Mouse (Mus musculus): ENCODE data around the gene Tmem233. TPM values are rescaled to one million over a fixed set of nuclear protein-coding genes. Genes with fewer than 3 reads are reported as not detected.

The Tmem233 gene
- polyA plus RNA-seq, 1 experiment = not detected

- Histone ChIP-seq H3K27ac (ENCODE audit: insufficient read depth, low read depth, low read length) (no peak overlapping the region), H3K4me1 (ENCODE audit: control insufficient read depth, insufficient read depth, low read length) (peaks cover 9% of the 10 kb centered on the region; the same call in 1 of the 2 replicates), H3K4me3 (ENCODE audit: insufficient read depth, low read depth, low read length) (peak overlapping the region; percentile 68)
- TF ChIP-seq POLR2A (IDR thresholded peaks at IDR 0.05; ENCODE audit: insufficient read depth, low read depth, low read length) = no peak
- TF ChIP-seq CTCF (IDR thresholded peaks at IDR 0.05; ENCODE audit: insufficient read depth, low read depth, low read length) = no peak
- WGBS = 13% methylated on average over 8 of the region's 8 CpGs
Observed at GRCm38 (mm10) chr5:116023251-116023661, 59.8 kb downstream of the Tmem233 start.

- Histone ChIP-seq H3K4me1 (ENCODE audit: control insufficient read depth, insufficient read depth, low read length) (peaks cover 9% of the 10 kb centered on the region; the same call in 1 of the 2 replicates), H3K27ac (ENCODE audit: insufficient read depth, low read depth, low read length) (no peak overlapping the region), H3K4me3 (ENCODE audit: insufficient read depth, low read depth, low read length) (no peak overlapping the region)
- WGBS = 82% methylated on average over 7 of the region's 7 CpGs
- TF ChIP-seq CTCF (IDR thresholded peaks at IDR 0.05; ENCODE audit: insufficient read depth, low read depth, low read length) = no peak
- TF ChIP-seq POLR2A (IDR thresholded peaks at IDR 0.05; ENCODE audit: insufficient read depth, low read depth, low read length) = no peak
Observed at GRCm38 (mm10) chr5:116022658-116023200, 60.3 kb downstream of the Tmem233 start.

GRCm38 (mm10) chr5:116022131-116022530, 60.9 kb downstream of the Tmem233 start:
- Histone ChIP-seq H3K4me1 (ENCODE audit: control insufficient read depth, insufficient read depth, low read length) (peaks cover 9% of the 10 kb centered on the region; the same call in 1 of the 2 replicates), H3K4me3 (ENCODE audit: insufficient read depth, low read depth, low read length) (no peak overlapping the region), H3K27ac (ENCODE audit: insufficient read depth, low read depth, low read length) (no peak overlapping the region)
- 96% methylated on average over 12 of the region's 12 CpGs for WGBS
- TF ChIP-seq POLR2A (IDR thresholded peaks at IDR 0.05; ENCODE audit: insufficient read depth, low read depth, low read length) = no peak
- no peak for TF ChIP-seq CTCF (IDR thresholded peaks at IDR 0.05; ENCODE audit: insufficient read depth, low read depth, low read length)

GRCm38 (mm10) chr5:116021552-116021951, 61.5 kb downstream of the Tmem233 start:
- no peak overlapping the region for H3K27ac ChIP-seq (ENCODE audit: insufficient read depth, low read depth, low read length)
- H3K4me1 ChIP-seq (ENCODE audit: control insufficient read depth, insufficient read depth, low read length) = peaks cover 9% of the 10 kb centered on the region; the same call in 1 of the 2 replicates
- no peak for TF ChIP-seq CTCF (IDR thresholded peaks at IDR 0.05; ENCODE audit: insufficient read depth, low read depth, low read length)
- TF ChIP-seq POLR2A (IDR thresholded peaks at IDR 0.05; ENCODE audit: insufficient read depth, low read depth, low read length) = no peak
- WGBS = 92% methylated on average over 14 of the region's 14 CpGs
- H3K4me3 ChIP-seq (ENCODE audit: insufficient read depth, low read depth, low read length) = no peak overlapping the region

- WGBS = 84% methylated on average over 11 of the region's 11 CpGs
- Histone ChIP-seq H3K27ac (ENCODE audit: insufficient read depth, low read depth, low read length) (no peak overlapping the region), H3K4me1 (ENCODE audit: control insufficient read depth, insufficient read depth, low read length) (peaks cover 5% of the 10 kb centered on the region; the same call in 1 of the 2 replicates), H3K4me3 (ENCODE audit: insufficient read depth, low read depth, low read length) (no peak overlapping the region)
- TF ChIP-seq POLR2A (IDR thresholded peaks at IDR 0.05; ENCODE audit: insufficient read depth, low read depth, low read length) (no peak), CTCF (IDR thresholded peaks at IDR 0.05; ENCODE audit: insufficient read depth, low read depth, low read length) (no peak)
Observed at GRCm38 (mm10) chr5:116019371-116019770, 63.7 kb downstream of the Tmem233 start.

GRCm38 (mm10) chr5:116018784-116019183, 64.3 kb downstream of the Tmem233 start:
- TF ChIP-seq POLR2A (IDR thresholded peaks at IDR 0.05; ENCODE audit: insufficient read depth, low read depth, low read length) (no peak), CTCF (IDR thresholded peaks at IDR 0.05; ENCODE audit: insufficient read depth, low read depth, low read length) (no peak)
- 83% methylated on average over 6 of the region's 6 CpGs for WGBS
- H3K4me3 ChIP-seq (ENCODE audit: insufficient read depth, low read depth, low read length) = no peak overlapping the region
- H3K4me1 ChIP-seq (ENCODE audit: control insufficient read depth, insufficient read depth, low read length) = peaks cover 5% of the 10 kb centered on the region; the same call in 1 of the 2 replicates
- H3K27ac ChIP-seq (ENCODE audit: insufficient read depth, low read depth, low read length) = no peak overlapping the region

- H3K4me3 ChIP-seq (ENCODE audit: insufficient read depth, low read depth, low read length) = no peak overlapping the region
- peaks cover 5% of the 10 kb centered on the region; the same call in 1 of the 2 replicates for H3K4me1 ChIP-seq (ENCODE audit: control insufficient read depth, insufficient read depth, low read length)
- TF ChIP-seq POLR2A (IDR thresholded peaks at IDR 0.05; ENCODE audit: insufficient read depth, low read depth, low read length) (no peak), CTCF (IDR thresholded peaks at IDR 0.05; ENCODE audit: insufficient read depth, low read depth, low read length) (no peak)
- no peak overlapping the region for H3K27ac ChIP-seq (ENCODE audit: insufficient read depth, low read depth, low read length)
- WGBS = 77% methylated on average over 9 of the region's 9 CpGs
Observed at GRCm38 (mm10) chr5:116018196-116018595, 64.8 kb downstream of the Tmem233 start.

GRCm38 (mm10) chr5:116017391-116017790, 65.7 kb downstream of the Tmem233 start:
- no peak overlapping the region for H3K4me3 ChIP-seq (ENCODE audit: insufficient read depth, low read depth, low read length)
- no peak overlapping the region for H3K27ac ChIP-seq (ENCODE audit: insufficient read depth, low read depth, low read length)
- WGBS = 93% methylated on average over 8 of the region's 8 CpGs
- H3K4me1 ChIP-seq (ENCODE audit: control insufficient read depth, insufficient read depth, low read length) = peaks cover 1% of the 10 kb centered on the region; the same call in 1 of the 2 replicates
- TF ChIP-seq CTCF (IDR thresholded peaks at IDR 0.05; ENCODE audit: insufficient read depth, low read depth, low read length) = no peak

- TF ChIP-seq CTCF (IDR thresholded peaks at IDR 0.05; ENCODE audit: insufficient read depth, low read depth, low read length) (no peak), POLR2A (IDR thresholded peaks at IDR 0.05; ENCODE audit: insufficient read depth, low read depth, low read length) (no peak)
- Histone ChIP-seq H3K27ac (ENCODE audit: insufficient read depth, low read depth, low read length) (no peak overlapping the region), H3K4me1 (ENCODE audit: control insufficient read depth, insufficient read depth, low read length) (no peaks in the 10 kb centered on the region), H3K4me3 (ENCODE audit: insufficient read depth, low read depth, low read length) (no peak overlapping the region)
- WGBS = 80% methylated on average over 5 of the region's 5 CpGs
Observed at GRCm38 (mm10) chr5:116016542-116016941, 66.5 kb downstream of the Tmem233 start.

Measured in olfactory bulb, adult 2 months (tissue).